Mouse (Mus musculus) heart, embryonic 10.5 days (tissue): ENCODE results near the gene Ccdc149. TPM values are rescaled to one million over a fixed set of nuclear protein-coding genes. Genes with fewer than 3 reads are reported as not detected.

Source experiments
- DNase-seq: peaks from one replicate; pipeline ENCODE4 v3.0.0-alpha.2; 2017; ENCODE audit warnings: low spot score
- H3K27ac ChIP-seq: fragments of 300-500 bp; sonication (generic); 2 replicates; pipeline ENCODE4 v1.5.1; 2016; ENCODE audit warnings: mild to moderate bottlenecking
- H3K27me3 ChIP-seq: fragments of 300-500 bp; sonication (generic); 2 replicates; pipeline ENCODE4 v1.6.1; 2016; ENCODE audit warnings: mild to moderate bottlenecking; ENCODE audit not compliant: poor library complexity, insufficient read depth, severe bottlenecking
- H3K36me3 ChIP-seq: fragments of 300-500 bp; sonication (generic); 2 replicates; pipeline ENCODE4 v1.6.1; 2016; ENCODE audit warnings: mild to moderate bottlenecking, moderate library complexity
- H3K4me1 ChIP-seq: fragments of 300-500 bp; sonication (generic); 2 replicates; pipeline ENCODE4 v1.6.1; 2016; ENCODE audit warnings: mild to moderate bottlenecking
- H3K4me3 ChIP-seq: fragments of 300-500 bp; sonication (generic); 2 replicates; pipeline ENCODE4 v1.5.1; 2016; ENCODE audit warnings: mild to moderate bottlenecking, moderate library complexity
- H3K9me3 ChIP-seq: fragments of 300-500 bp; sonication (generic); 2 replicates; pipeline ENCODE4 v1.6.1; 2016; ENCODE audit warnings: mild to moderate bottlenecking, moderate library complexity
- WGBS: fragments of 180-500 bp; shearing (Covaris S2); methylation state at CpG from one replicate; pipeline ENCODE4 v1.1.7; 2016; 5-methylcytosine and 5-hydroxymethylcytosine counted together
- polyA plus RNA-seq: library from polyadenylated mRNA; unstranded; fragments of >200 nt; fragmentation: Nextera tagmentation; extraction: Ambion mirVana; gene quantifications from 2 replicates; pipeline ENCODE4 v1.2.1, GENCODE M21; 2016

The Ccdc149 gene
- polyA plus RNA-seq, 1 experiment from 2014 or later, result 1.5 TPM

GRCm38 (mm10) chr5:52476292-52476701 is 5.0 kb upstream of the Ccdc149 start:
- peak; percentile 96 for DNase-seq
- H3K4me1 ChIP-seq, result peaks cover 22% of the 10 kb centered on the region
- H3K27me3 ChIP-seq, result peaks cover 8% of the 10 kb centered on the region; the same call in 1 of the 2 replicates
- under 1% methylated on average over 23 of the region's 23 CpGs for WGBS
- H3K27ac ChIP-seq, result peak overlapping the region; percentile 87
- H3K4me3 ChIP-seq, result peak overlapping the region; percentile 61
- H3K36me3 ChIP-seq, result no peaks in the 10 kb centered on the region
- 0 out of 2 replicates have a peak, but pooled peaks cover 5% of the 10 kb centered on the region for H3K9me3 ChIP-seq

- no peak overlapping the region for H3K27ac ChIP-seq
- no peak for DNase-seq
- H3K9me3 ChIP-seq, result 0 out of 2 replicates have a peak, but pooled peaks cover 5% of the 10 kb centered on the region
- H3K4me3 ChIP-seq, result no peak overlapping the region
- peaks cover 27% of the 10 kb centered on the region for H3K4me1 ChIP-seq
- peaks cover 16% of the 10 kb centered on the region; the same call in 1 of the 2 replicates for H3K27me3 ChIP-seq
- no peaks in the 10 kb centered on the region for H3K36me3 ChIP-seq
- 86% methylated on average over 7 of the region's 7 CpGs for WGBS
Observed at GRCm38 (mm10) chr5:52473988-52474387, 2.7 kb upstream of the Ccdc149 start.

GRCm38 (mm10) chr5:52470551-52470950 is 770 bp downstream of the Ccdc149 start:
- Histone ChIP-seq H3K4me3 (peak overlapping the region; percentile 68), H3K36me3 (no peaks in the 10 kb centered on the region), H3K4me1 (peaks cover 9% of the 10 kb centered on the region), H3K27me3 (peaks cover 16% of the 10 kb centered on the region; the same call in 1 of the 2 replicates), H3K27ac (peak overlapping the region; percentile 84; the same call in 1 of the 2 replicates), H3K9me3 (no peaks in the 10 kb centered on the region)
- DNase-seq, result no peak
- WGBS, result 45% methylated on average over 5 of the region's 5 CpGs

- peaks cover 9% of the 10 kb centered on the region; the same call in 1 of the 2 replicates for H3K4me1 ChIP-seq
- H3K27me3 ChIP-seq, result peaks cover 8% of the 10 kb centered on the region; the same call in 1 of the 2 replicates
- 82% methylated on average over 3 of the region's 3 CpGs for WGBS
- no peak overlapping the region for H3K27ac ChIP-seq
- no peaks in the 10 kb centered on the region for H3K36me3 ChIP-seq
- no peak for DNase-seq
- H3K4me3 ChIP-seq, result no peak overlapping the region
- H3K9me3 ChIP-seq, result peaks cover 4% of the 10 kb centered on the region
Observed at GRCm38 (mm10) chr5:52467841-52468240, 3.5 kb downstream of the Ccdc149 start.

DNA sequence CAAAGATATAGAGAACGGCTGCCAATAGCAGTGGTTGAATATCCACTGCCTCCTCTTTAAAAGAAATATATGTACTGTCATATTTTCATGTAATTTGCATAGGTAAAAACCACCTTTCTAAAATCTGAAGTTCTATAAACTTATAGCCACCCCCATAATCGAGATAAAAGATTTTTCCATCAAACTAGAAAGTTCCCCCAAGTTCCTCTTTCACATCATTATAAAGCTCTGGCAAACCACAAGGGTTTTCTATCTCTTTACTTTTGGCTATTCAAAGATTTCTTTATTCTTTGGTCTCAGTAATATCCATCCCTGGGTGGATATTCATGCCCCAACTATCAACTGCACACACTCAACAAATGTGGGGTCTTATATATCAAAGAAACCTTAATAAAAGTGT is 8.9 kb downstream of the Ccdc149 start:
- 74% methylated on average over 2 of the region's 2 CpGs for WGBS
- H3K9me3 ChIP-seq, result peaks cover 4% of the 10 kb centered on the region
- H3K27me3 ChIP-seq, result no peaks in the 10 kb centered on the region
- DNase-seq, result no peak
- no peak overlapping the region for H3K4me3 ChIP-seq
- no peak overlapping the region for H3K27ac ChIP-seq
- no peaks in the 10 kb centered on the region for H3K36me3 ChIP-seq
- H3K4me1 ChIP-seq, result peaks cover 2% of the 10 kb centered on the region; the same call in 1 of the 2 replicates

DNA sequence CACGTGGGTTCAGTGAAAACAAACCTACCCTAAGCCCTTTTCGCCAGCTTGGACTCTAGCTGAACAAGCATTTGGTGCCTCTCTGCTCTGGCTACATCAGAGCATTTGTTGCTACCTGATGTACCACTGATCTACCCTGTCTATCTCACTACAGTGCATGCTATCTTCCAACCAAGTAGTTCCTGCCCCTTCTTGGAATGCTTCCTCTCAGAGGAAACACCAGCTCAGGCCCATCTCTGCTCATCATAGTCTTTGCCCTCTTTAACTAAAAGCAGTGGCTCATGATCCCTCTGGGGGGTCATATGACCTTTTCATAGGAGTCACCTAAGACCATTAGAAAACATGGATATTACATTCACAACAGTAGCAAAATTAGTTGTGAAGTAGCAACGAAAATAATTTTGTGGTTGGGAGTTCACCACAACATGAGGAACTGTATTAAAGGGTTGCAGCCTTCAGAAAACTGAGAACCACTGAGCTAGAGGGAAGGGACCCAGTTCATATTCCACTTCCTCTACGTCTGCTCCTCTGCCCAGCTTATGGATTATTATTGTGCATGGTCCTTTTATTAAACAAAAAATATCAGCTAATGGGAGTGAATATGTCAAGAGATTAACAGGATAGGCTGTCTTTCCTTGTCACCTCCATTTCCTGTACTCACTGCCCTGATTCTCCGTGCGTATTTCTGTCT is 9.7 kb downstream of the Ccdc149 start:
- WGBS, result 74% methylated on average over 6 of the region's 6 CpGs
- no peak overlapping the region for H3K4me3 ChIP-seq
- H3K36me3 ChIP-seq, result no peaks in the 10 kb centered on the region
- no peak for DNase-seq
- peaks cover 10% of the 10 kb centered on the region for H3K4me1 ChIP-seq
- no peaks in the 10 kb centered on the region for H3K27me3 ChIP-seq
- H3K27ac ChIP-seq, result no peak overlapping the region
- peaks cover 4% of the 10 kb centered on the region for H3K9me3 ChIP-seq

GRCm38 (mm10) chr5:52459308-52459707 is 12.0 kb downstream of the Ccdc149 start:
- Histone ChIP-seq H3K27ac (no peak overlapping the region), H3K36me3 (no peaks in the 10 kb centered on the region), H3K27me3 (no peaks in the 10 kb centered on the region), H3K4me1 (peaks cover 11% of the 10 kb centered on the region), H3K4me3 (no peak overlapping the region), H3K9me3 (no peaks in the 10 kb centered on the region)
- DNase-seq, result no peak
- WGBS, result 67% methylated on average over 4 of the region's 4 CpGs

GRCm38 (mm10) chr5:52457154-52457553 is 14.2 kb downstream of the Ccdc149 start:
- H3K27ac ChIP-seq, result no peak overlapping the region
- DNase-seq, result no peak
- no peak overlapping the region for H3K4me3 ChIP-seq
- peaks cover 11% of the 10 kb centered on the region for H3K4me1 ChIP-seq
- WGBS, result 33% methylated on average over 6 of the region's 6 CpGs
- no peaks in the 10 kb centered on the region for H3K36me3 ChIP-seq
- no peaks in the 10 kb centered on the region for H3K27me3 ChIP-seq
- H3K9me3 ChIP-seq, result no peaks in the 10 kb centered on the region

DNA sequence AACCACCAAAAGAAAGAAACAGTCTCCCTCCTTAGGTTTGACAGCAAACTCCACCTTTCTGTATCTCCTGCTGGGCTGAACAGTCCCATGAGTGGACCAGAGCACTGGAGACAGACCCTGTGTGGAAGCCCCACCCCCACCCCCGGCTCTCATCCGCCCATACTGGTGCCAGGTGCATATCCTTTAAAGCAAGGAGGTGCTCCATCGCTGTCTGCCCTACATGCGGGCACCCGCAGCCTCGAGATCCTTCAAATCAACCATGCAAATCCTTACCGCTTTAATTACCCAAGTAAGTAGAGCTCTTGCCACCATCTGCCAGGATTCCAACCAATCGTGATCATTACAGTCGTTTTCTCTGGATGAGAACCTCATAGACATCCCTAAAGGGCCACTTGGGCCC is 20.5 kb downstream of the Ccdc149 start:
- H3K27me3 ChIP-seq, result no peaks in the 10 kb centered on the region
- H3K27ac ChIP-seq, result no peak overlapping the region
- H3K9me3 ChIP-seq, result no peaks in the 10 kb centered on the region
- H3K4me1 ChIP-seq, result no peaks in the 10 kb centered on the region
- no peak for DNase-seq
- 80% methylated on average over 9 of the region's 9 CpGs for WGBS
- no peak overlapping the region for H3K4me3 ChIP-seq
- no peaks in the 10 kb centered on the region for H3K36me3 ChIP-seq

DNA sequence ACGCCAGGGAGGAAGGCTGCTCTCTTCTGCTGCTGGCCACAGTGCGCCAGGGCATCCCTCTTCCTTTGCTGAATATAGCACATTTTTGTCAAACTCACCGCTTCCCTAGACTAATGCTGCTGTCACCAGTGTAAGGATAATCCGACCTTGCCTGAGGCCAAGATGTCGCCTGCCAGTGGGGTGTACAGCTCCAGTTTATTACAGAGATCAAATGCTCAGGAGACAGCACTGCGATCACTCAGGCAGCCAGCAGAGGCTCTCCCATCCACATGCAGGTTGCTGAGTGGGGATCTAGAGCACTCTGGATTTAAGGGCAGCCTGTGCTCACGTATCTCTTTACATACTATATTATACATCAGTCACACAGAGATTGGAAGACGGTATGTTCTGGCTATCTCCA is 22.1 kb downstream of the Ccdc149 start:
- no peak for DNase-seq
- Histone ChIP-seq H3K9me3 (no peaks in the 10 kb centered on the region), H3K27me3 (no peaks in the 10 kb centered on the region), H3K27ac (no peak overlapping the region), H3K4me3 (no peak overlapping the region), H3K36me3 (no peaks in the 10 kb centered on the region), H3K4me1 (no peaks in the 10 kb centered on the region)
- WGBS, result 78% methylated on average over 8 of the region's 8 CpGs

DNA sequence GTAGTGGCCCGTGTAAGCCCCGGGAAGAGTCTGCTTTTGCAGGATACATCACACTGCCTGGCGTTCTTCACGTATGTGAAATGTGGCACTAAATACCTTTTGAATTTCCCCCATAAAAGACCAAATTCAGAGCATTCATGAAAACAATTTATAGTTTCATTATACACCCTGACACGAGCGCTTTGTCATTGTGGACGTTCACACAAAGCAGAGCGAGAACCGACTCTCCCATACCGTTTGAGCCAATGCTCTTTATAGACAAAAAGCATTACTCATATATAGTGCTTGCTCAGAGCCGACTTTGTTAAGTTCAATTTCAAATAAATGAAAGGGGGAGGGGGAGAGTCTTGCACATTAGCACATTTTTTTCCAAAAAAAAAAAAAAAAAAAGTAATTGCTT is 31.0 kb downstream of the Ccdc149 start:
- WGBS, result 90% methylated on average over 11 of the region's 11 CpGs
- Histone ChIP-seq H3K4me3 (no peak overlapping the region), H3K27ac (no peak overlapping the region), H3K4me1 (no peaks in the 10 kb centered on the region), H3K27me3 (no peaks in the 10 kb centered on the region), H3K36me3 (no peaks in the 10 kb centered on the region), H3K9me3 (no peaks in the 10 kb centered on the region)
- DNase-seq, result no peak

- no peak overlapping the region for H3K27ac ChIP-seq
- no peaks in the 10 kb centered on the region for H3K9me3 ChIP-seq
- H3K36me3 ChIP-seq, result no peaks in the 10 kb centered on the region
- H3K4me1 ChIP-seq, result no peaks in the 10 kb centered on the region
- DNase-seq, result no peak
- no peaks in the 10 kb centered on the region for H3K27me3 ChIP-seq
- 79% methylated on average over 7 of the region's 7 CpGs for WGBS
- no peak overlapping the region for H3K4me3 ChIP-seq
Observed at GRCm38 (mm10) chr5:52438946-52439345, 32.4 kb downstream of the Ccdc149 start.

DNA sequence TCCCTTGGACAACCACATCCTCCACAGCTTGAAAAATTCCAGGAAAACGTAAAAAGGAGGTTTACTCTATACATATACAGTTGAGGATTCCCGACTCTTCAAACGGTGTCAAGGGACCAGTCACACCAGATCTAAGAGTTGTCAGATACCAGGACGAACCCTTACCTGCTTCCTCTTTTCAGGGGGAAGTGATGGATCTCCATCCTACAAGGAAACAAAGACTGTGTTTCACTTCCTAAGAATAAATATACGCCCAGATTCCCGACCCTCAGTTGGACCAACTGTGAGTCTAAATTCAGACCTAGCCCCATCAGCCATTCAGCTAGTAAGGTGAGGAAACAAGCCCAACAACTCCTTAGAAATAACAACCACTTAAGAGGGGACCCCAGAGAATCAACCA is 35.8 kb downstream of the Ccdc149 start:
- no peak overlapping the region for H3K27ac ChIP-seq
- no peak for DNase-seq
- H3K4me3 ChIP-seq, result no peak overlapping the region
- no peaks in the 10 kb centered on the region for H3K9me3 ChIP-seq
- 75% methylated on average over 6 of the region's 6 CpGs for WGBS
- H3K4me1 ChIP-seq, result no peaks in the 10 kb centered on the region
- no peaks in the 10 kb centered on the region for H3K27me3 ChIP-seq
- H3K36me3 ChIP-seq, result no peaks in the 10 kb centered on the region
